Mouse (Mus musculus) cerebellum, adult 18-20 months (tissue): ENCODE measurements at regions not wholly inside any gene's neighbourhood (a gene's known extent, or its start where the extent isn't known, plus 50 kb on each side); places are given as distances from the start of the nearest gene placed in this dataset.
"Not testable (repeated sequence)": the region's sequence is repeated elsewhere in the genome, so short reads cannot be mapped to it uniquely, and the experiment has no call there.

Experiments used
- DNase-seq, 2 experiments: peaks; one replicate each; pipeline ENCODE4 v3.0.0; 2021

GRCm38 (mm10) chr16:76958597-76959392, 54.7 kb upstream of the Usp25 start:
- DNase-seq, result no peak

GRCm38 (mm10) chr16:76957491-76957890, 56.0 kb upstream of the Usp25 start:
- no peak for DNase-seq

- no peak for DNase-seq
Measured at GRCm38 (mm10) chr16:76957090-76957489, 56.4 kb upstream of the Usp25 start.

- no peak for DNase-seq
Measured at GRCm38 (mm10) chr16:76950836-76951486, 62.5 kb upstream of the Usp25 start.

GRCm38 (mm10) chr16:76947011-76947410, 66.5 kb upstream of the Usp25 start:
- no peak for DNase-seq

- DNase-seq, result no peak
Measured at GRCm38 (mm10) chr16:76938128-76938527, 75.4 kb upstream of the Usp25 start.

- no peak for DNase-seq
Measured at GRCm38 (mm10) chr16:76927901-76928300, 85.6 kb upstream of the Usp25 start.

- not testable (repeated sequence) for DNase-seq
Measured at GRCm38 (mm10) chr16:76920137-76920536, 93.4 kb upstream of the Usp25 start.

- no peak for DNase-seq
Measured at GRCm38 (mm10) chr16:76918598-76918997, 94.9 kb upstream of the Usp25 start.

- no peak for DNase-seq
Measured at GRCm38 (mm10) chr16:76914311-76914710, 99.2 kb upstream of the Usp25 start.

- no peak for DNase-seq
Measured at GRCm38 (mm10) chr16:76905205-76905996, 108.1 kb upstream of the Usp25 start.

GRCm38 (mm10) chr16:76899083-76899482, 114.4 kb upstream of the Usp25 start:
- peak; percentile 20 to 39 for DNase-seq

- no peak for DNase-seq
Measured at GRCm38 (mm10) chr16:76896305-76896704, 117.2 kb upstream of the Usp25 start.

GRCm38 (mm10) chr16:76895781-76896180, 117.7 kb upstream of the Usp25 start:
- no peak for DNase-seq

- no peak for DNase-seq
Measured at GRCm38 (mm10) chr16:76878576-76878975, 134.9 kb upstream of the Usp25 start.

GRCm38 (mm10) chr16:76875397-76876018, 138.0 kb upstream of the Usp25 start:
- no peak for DNase-seq

GRCm38 (mm10) chr16:76866465-76866802, 147.1 kb upstream of the Usp25 start:
- DNase-seq, result no peak

GRCm38 (mm10) chr16:76865731-76866464, 147.6 kb upstream of the Usp25 start:
- peak; percentile 24 to 45 for DNase-seq

- no peak for DNase-seq
Measured at GRCm38 (mm10) chr16:76864392-76864791, 149.1 kb upstream of the Usp25 start.

- no peak for DNase-seq
Measured at GRCm38 (mm10) chr16:76855797-76856196, 157.7 kb upstream of the Usp25 start.

- no peak for DNase-seq
Measured at GRCm38 (mm10) chr16:76851396-76851795, 162.1 kb upstream of the Usp25 start.

- DNase-seq, result no peak
Measured at GRCm38 (mm10) chr16:76837450-76837849, 176.1 kb upstream of the Usp25 start.
